Mouse (Mus musculus) CH12.LX (cell line): ENCODE measurements at regions not wholly inside any gene's neighbourhood (a gene's known extent, or its start where the extent isn't known, plus 50 kb on each side); places are given as distances from the start of the nearest gene placed in this dataset.

Experiments
- DNase-seq: peaks from one replicate; pipeline ENCODE4 v3.0.0-alpha.2; 2013; ENCODE audit errors: extremely low read depth
- H3K27ac ChIP-seq: 2 replicates; pipeline ENCODE4 v1.5.1; 2012; ENCODE audit warnings: low read depth, mild to moderate bottlenecking, control low read depth, moderate library complexity; ENCODE audit not compliant: insufficient read depth
- H3K27me3 ChIP-seq: replicated peaks from 2 replicates; pipeline ENCODE3; 2012; ENCODE audit warnings: inconsistent platforms
- H3K36me3 ChIP-seq, 2 experiments: replicated peaks in 1 of 2; 2 replicates each; pipeline versions ENCODE3 to v1.6.1; 2012; ENCODE audit warnings: inconsistent platforms in 1 of 2, low read length in 1 of 2, mild to moderate bottlenecking in 1 of 2, mixed read lengths in 1 of 2, moderate library complexity in 1 of 2; ENCODE audit not compliant: control insufficient read depth in 1 of 2, insufficient read depth in 1 of 2
- H3K4me1 ChIP-seq, 2 experiments: 2 replicates each; pipeline ENCODE4 v1.6.1; 2012; ENCODE audit warnings: inconsistent platforms in 1 of 2, moderate library complexity in 1 of 2; ENCODE audit not compliant: insufficient read depth in 2 of 2, control insufficient read depth in 1 of 2
- H3K4me2 ChIP-seq: 2 replicates; pipeline ENCODE4 v1.6.1; 2012; ENCODE audit warnings: low read depth, mild to moderate bottlenecking, control low read depth; ENCODE audit not compliant: poor library complexity, insufficient read depth, severe bottlenecking
- H3K4me3 ChIP-seq, 3 experiments: fragments of 150-350 bp in 1 of 3; sonication (generic) in 1 of 3; replicated peaks in 1 of 3; 2 replicates each; pipeline versions ENCODE3 to v1.5.1; 2011 to 2012; ENCODE audit warnings: low read depth in 2 of 3, low read length in 2 of 3, mild to moderate bottlenecking in 2 of 3, moderate library complexity in 2 of 3, control low read depth in 1 of 3, improper control_type of control experiment in 1 of 3, inconsistent platforms in 1 of 3, mixed read lengths in 1 of 3; ENCODE audit not compliant: poor library complexity in 1 of 3
- H3K79me2 ChIP-seq: replicated peaks from 2 replicates; pipeline ENCODE4 v1.6.1; 2012; ENCODE audit warnings: mild to moderate bottlenecking, moderate library complexity; ENCODE audit not compliant: control insufficient read depth, poor library complexity, insufficient read depth, severe bottlenecking; ENCODE audit errors: extremely low read depth
- H3K9ac ChIP-seq: 2 replicates; pipeline ENCODE4 v1.6.1; 2012; ENCODE audit warnings: low read depth, mild to moderate bottlenecking, control low read depth, moderate library complexity; ENCODE audit not compliant: insufficient read depth
- H3K9me3 ChIP-seq: replicated peaks from 2 replicates; pipeline ENCODE3; 2012; ENCODE audit warnings: low read length, inconsistent platforms, mixed read lengths
- BHLHE40 ChIP-seq: IDR thresholded peaks from 2 replicates; pipeline ENCODE4 v1.6.1; 2011; ENCODE audit warnings: mild to moderate bottlenecking, low read depth, low read length, improper control_type of control experiment
- E2F4 ChIP-seq: IDR thresholded peaks from 2 replicates; pipeline ENCODE4 v1.6.1; 2011; ENCODE audit warnings: low read depth, low read length, improper control_type of control experiment; ENCODE audit not compliant: insufficient replicate concordance
- EP300 ChIP-seq: IDR thresholded peaks from 2 replicates; pipeline ENCODE4 v1.6.1; 2011; ENCODE audit warnings: low read length, improper control_type of control experiment
- JUN ChIP-seq: IDR thresholded peaks from 2 replicates; pipeline ENCODE4 v1.6.1; 2011; ENCODE audit warnings: low read depth, mild to moderate bottlenecking, low read length, improper control_type of control experiment, moderate library complexity; ENCODE audit not compliant: insufficient read depth
- KAT2A ChIP-seq: IDR thresholded peaks from 2 replicates; pipeline ENCODE4 v1.6.1; 2012; ENCODE audit warnings: low read length, improper control_type of control experiment, inconsistent platforms; ENCODE audit not compliant: insufficient replicate concordance
- MAFK ChIP-seq: IDR thresholded peaks from 2 replicates; pipeline ENCODE4 v1.6.1; 2011; ENCODE audit warnings: low read length, improper control_type of control experiment; ENCODE audit not compliant: insufficient replicate concordance
- MEF2A ChIP-seq: IDR thresholded peaks from 2 replicates; pipeline ENCODE4 v1.6.1; 2014; ENCODE audit warnings: low read depth, mild to moderate bottlenecking, inconsistent platforms, low read length, improper control_type of control experiment, borderline replicate concordance
- NRF1 ChIP-seq: IDR thresholded peaks from 2 replicates; pipeline ENCODE4 v1.6.1; 2014; ENCODE audit warnings: low read depth, mild to moderate bottlenecking, inconsistent platforms, low read length, improper control_type of control experiment, moderate library complexity
- POLR2AphosphoS2 ChIP-seq: IDR thresholded peaks from 2 replicates; pipeline ENCODE4 v1.6.1; 2011; ENCODE audit warnings: low read depth, low read length, improper control_type of control experiment
- SIN3A ChIP-seq: IDR thresholded peaks from 2 replicates; pipeline ENCODE4 v1.6.1; 2012; ENCODE audit warnings: low read length, improper control_type of control experiment, inconsistent platforms
- SMC3 ChIP-seq: IDR thresholded peaks from 2 replicates; pipeline ENCODE4 v1.6.1; 2011; ENCODE audit warnings: low read depth, low read length, improper control_type of control experiment
- UBTF ChIP-seq: IDR thresholded peaks from 2 replicates; pipeline ENCODE4 v1.6.1; 2012; ENCODE audit warnings: low read depth, mild to moderate bottlenecking, inconsistent platforms, low read length, improper control_type of control experiment, moderate library complexity
- USF2 ChIP-seq: conservative IDR thresholded peaks from 2 replicates; pipeline ENCODE4 v1.6.1; 2011; ENCODE audit warnings: low read depth, low read length, improper control_type of control experiment
- ZKSCAN1 ChIP-seq: IDR thresholded peaks from 2 replicates; pipeline ENCODE4 v1.6.1; 2012; ENCODE audit warnings: low read depth, inconsistent platforms, low read length, improper control_type of control experiment, borderline replicate concordance
- dilution Hi-C: fragments of 300-500 bp; cut with MboI; formaldehyde crosslinking; loops from 2 replicates; pipeline ENCODE4 v1.14.3; 2020; ENCODE audit warnings: low sequenced_read_pairs; ENCODE audit not compliant: extremely low pct_unique_long_range_greater_than_20kb, extremely low pct_ligation_motif_present
- in situ Hi-C: fragments of 300-500 bp; cut with MboI; formaldehyde crosslinking; loops from 3 replicates; pipeline ENCODE4 v1.14.3; 2019; ENCODE audit warnings: low sequenced_read_pairs, low pct_ligation_motif_present, low pct_unique_long_range_greater_than_20kb, mixed read lengths

GRCm38 (mm10) chr14:76674949-76675348 is 118.3 kb upstream of the Serp2 start:
- dilution Hi-C loops (no loop called here), in situ Hi-C loops (no loop called here)
- no peak for TF ChIP-seq SIN3A
- no peak for TF ChIP-seq USF2
- TF ChIP-seq UBTF: no peak
- no peak for TF ChIP-seq POLR2AphosphoS2
- no peak for TF ChIP-seq SMC3
- no peak for TF ChIP-seq E2F4
- TF ChIP-seq MAFK: no peak
- TF ChIP-seq KAT2A: no peak
- TF ChIP-seq BHLHE40: no peak
- TF ChIP-seq EP300: no peak
- no peak for TF ChIP-seq NRF1
- no peak for TF ChIP-seq JUN
- H3K9ac ChIP-seq: no peak overlapping the region
- no peaks in the 10 kb centered on the region for H3K79me2 ChIP-seq
- no peak overlapping the region for H3K4me2 ChIP-seq
- no peaks in the 10 kb centered on the region for H3K27me3 ChIP-seq
- no peak for DNase-seq
- H3K4me1 ChIP-seq: peaks cover 0 to 29% of the 10 kb centered on the region in 2 experiments; a peak in 2 of 4 replicates
- H3K9me3 ChIP-seq: no peaks in the 10 kb centered on the region
- H3K36me3 ChIP-seq: no peaks in the 10 kb centered on the region
- H3K4me3 ChIP-seq: no peak overlapping the region
- no peak overlapping the region for H3K27ac ChIP-seq

- no peaks in the 10 kb centered on the region for H3K27me3 ChIP-seq
- dilution Hi-C loops: no loop called here
- TF ChIP-seq ZKSCAN1: no peak
- TF ChIP-seq BHLHE40: peak; percentile 17; the same call in 1 of the 2 replicates
- TF ChIP-seq EP300: peak; percentile 34
- 0 out of 2 replicates have a peak, but pooled peaks have one; percentile 25 for TF ChIP-seq MEF2A
- TF ChIP-seq, all 38 proteins: peak for 3
- Histone ChIP-seq H3K36me3 (no peaks in the 10 kb centered on the region), H3K4me3 (no peak overlapping the region), H3K27ac (no peak overlapping the region), H3K79me2 (no peaks in the 10 kb centered on the region), H3K4me2 (peak overlapping the region; percentile 16; the same call in 1 of the 2 replicates), H3K4me1 (peaks cover 0 to 24% of the 10 kb centered on the region in 2 experiments; a peak in 2 of 4 replicates), H3K9ac (no peak overlapping the region), H3K9me3 (no peaks in the 10 kb centered on the region)
- in situ Hi-C loops: no loop called here
- DNase-seq: peak; percentile 53
Measured at GRCm38 (mm10) chr14:76673671-76674331, 117.1 kb upstream of the Serp2 start.
